Mouse (Mus musculus) forebrain, postnatal 0 days (tissue): ENCODE results near the gene Gja1. TPM values are rescaled to one million over a fixed set of nuclear protein-coding genes. Genes with fewer than 3 reads are reported as not detected.
A peak's percentile ranks its signal among the peaks of the same experiment; 100 is the strongest.

Source experiments
- ATAC-seq: fragments of 200-750 bp; cut with Nextera tagmentation; 2 replicates; pipeline ENCODE4 v1.8.0; 2017; ENCODE audit warnings: mild to moderate bottlenecking, moderate library complexity
- DNase-seq: peaks from one replicate; pipeline ENCODE4 v3.0.0-alpha.2; 2015
- H3K27ac ChIP-seq: fragments of 300-500 bp; sonication (generic); 2 replicates; pipeline ENCODE4 v1.5.1; 2014; ENCODE audit warnings: low read depth, mild to moderate bottlenecking, antibody characterized with exemption, low read length, moderate library complexity, mixed read lengths
- H3K27me3 ChIP-seq: fragments of 300-500 bp; sonication (generic); 2 replicates; pipeline ENCODE4 v1.6.1; 2014; ENCODE audit warnings: mild to moderate bottlenecking, low read length, mixed read lengths; ENCODE audit not compliant: insufficient read depth
- H3K36me3 ChIP-seq: fragments of 300-500 bp; sonication (generic); 2 replicates; pipeline ENCODE4 v1.6.1; 2014; ENCODE audit warnings: mild to moderate bottlenecking, moderate library complexity; ENCODE audit not compliant: insufficient read depth
- H3K4me1 ChIP-seq: fragments of 300-500 bp; sonication (generic); 2 replicates; pipeline ENCODE4 v1.6.1; 2014; ENCODE audit warnings: antibody characterized with exemption; ENCODE audit not compliant: insufficient read depth
- H3K4me2 ChIP-seq: fragments of 300-500 bp; sonication (generic); 2 replicates; pipeline ENCODE4 v1.6.1; 2014; ENCODE audit warnings: low read depth, mild to moderate bottlenecking, moderate library complexity
- H3K4me3 ChIP-seq: fragments of 300-500 bp; sonication (generic); 2 replicates; pipeline ENCODE4 v1.5.1; 2014; ENCODE audit warnings: low read depth, low read length, mixed read lengths
- H3K9ac ChIP-seq: fragments of 300-500 bp; sonication (generic); 2 replicates; pipeline ENCODE4 v1.6.1; 2014; ENCODE audit warnings: mild to moderate bottlenecking
- H3K9me3 ChIP-seq: fragments of 300-500 bp; sonication (generic); 2 replicates; pipeline ENCODE4 v1.6.1; 2016; ENCODE audit warnings: low read length
- CTCF ChIP-seq: sonication (generic); IDR thresholded peaks from 2 replicates; pipeline ENCODE4 v1.5.1; 2016; ENCODE audit warnings: antibody characterized with exemption, control low read depth, low read depth
- WGBS: fragments of 180-500 bp; shearing (Covaris S2); extraction: QIAGEN DNeasy Blood & Tissue Kit; methylation state at CpG from one replicate; pipeline ENCODE4 v1.1.7; 2014; 5-methylcytosine and 5-hydroxymethylcytosine counted together
- polyA plus RNA-seq: library from polyadenylated mRNA; unstranded; fragments of >200 nt; fragmentation: Nextera tagmentation; extraction: Ambion mirVana; gene quantifications from 2 replicates; pipeline ENCODE4 v1.2.1, GENCODE M21; 2015
- total RNA-seq: library from RNA; depleted of rRNA; stranded (reverse); fragments of >200 nt; gene quantifications from 2 replicates; pipeline ENCODE4 v1.2.3, GENCODE M21; 2014

The Gja1 gene
- total and polyA plus RNA-seq, 2 experiments from 2014 or later = 53.0 to 113 TPM

- H3K9ac ChIP-seq = no peak overlapping the region
- H3K4me3 ChIP-seq = no peak overlapping the region
- no peaks in the 10 kb centered on the region for H3K9me3 ChIP-seq
- WGBS = 83% methylated on average over 15 of the region's 15 CpGs
- DNase-seq (no peak), ATAC-seq (no peak)
- no peak for TF ChIP-seq CTCF
- H3K27me3 ChIP-seq = no peaks in the 10 kb centered on the region
- no peaks in the 10 kb centered on the region for H3K36me3 ChIP-seq
- no peak overlapping the region for H3K4me2 ChIP-seq
- no peak overlapping the region for H3K27ac ChIP-seq
- H3K4me1 ChIP-seq = no peaks in the 10 kb centered on the region
Measured at GRCm38 (mm10) chr10:56425016-56425798, 48.1 kb downstream of the Gja1 start.

GRCm38 (mm10) chr10:56426369-56426768 lies 49.2 kb downstream of the Gja1 start:
- Histone ChIP-seq H3K27ac (no peak overlapping the region), H3K27me3 (no peaks in the 10 kb centered on the region), H3K4me2 (no peak overlapping the region), H3K9ac (no peak overlapping the region), H3K4me1 (no peaks in the 10 kb centered on the region), H3K36me3 (no peaks in the 10 kb centered on the region), H3K9me3 (no peaks in the 10 kb centered on the region), H3K4me3 (no peak overlapping the region)
- DNase-seq (no peak), ATAC-seq (no peak)
- TF ChIP-seq CTCF = no peak
- WGBS = 41% methylated on average over 4 of the region's 4 CpGs

GRCm38 (mm10) chr10:56427382-56427781 lies 50.3 kb downstream of the Gja1 start:
- no peak for TF ChIP-seq CTCF
- H3K36me3 ChIP-seq = no peaks in the 10 kb centered on the region
- H3K9ac ChIP-seq = no peak overlapping the region
- H3K9me3 ChIP-seq = no peaks in the 10 kb centered on the region
- 98% methylated on average over 2 of the region's 2 CpGs for WGBS
- H3K4me2 ChIP-seq = no peak overlapping the region
- no peak overlapping the region for H3K27ac ChIP-seq
- no peaks in the 10 kb centered on the region for H3K4me1 ChIP-seq
- H3K4me3 ChIP-seq = no peak overlapping the region
- H3K27me3 ChIP-seq = no peaks in the 10 kb centered on the region
- no peak for DNase-seq
- ATAC-seq = no peak

- ATAC-seq = no peak
- 89% methylated on average over 2 of the region's 2 CpGs for WGBS
- DNase-seq = no peak
- TF ChIP-seq CTCF = no peak
- Histone ChIP-seq H3K4me2 (no peak overlapping the region), H3K27me3 (no peaks in the 10 kb centered on the region), H3K36me3 (no peaks in the 10 kb centered on the region), H3K27ac (no peak overlapping the region), H3K4me3 (no peak overlapping the region), H3K9me3 (no peaks in the 10 kb centered on the region), H3K4me1 (no peaks in the 10 kb centered on the region), H3K9ac (no peak overlapping the region)
Measured at GRCm38 (mm10) chr10:56427827-56428226, 50.7 kb downstream of the Gja1 start.

- WGBS = 73% methylated on average over 5 of the region's 5 CpGs
- H3K27ac ChIP-seq = no peak overlapping the region
- no peak overlapping the region for H3K4me3 ChIP-seq
- TF ChIP-seq CTCF = no peak
- no peak for ATAC-seq
- no peak for DNase-seq
- no peaks in the 10 kb centered on the region for H3K27me3 ChIP-seq
- no peaks in the 10 kb centered on the region for H3K4me1 ChIP-seq
- no peaks in the 10 kb centered on the region for H3K9me3 ChIP-seq
- no peaks in the 10 kb centered on the region for H3K36me3 ChIP-seq
- H3K9ac ChIP-seq = no peak overlapping the region
- H3K4me2 ChIP-seq = no peak overlapping the region
Measured at GRCm38 (mm10) chr10:56429011-56429410, 51.9 kb downstream of the Gja1 start.

GRCm38 (mm10) chr10:56431600-56432389 lies 54.7 kb downstream of the Gja1 start:
- peak overlapping the region; percentile 55 for H3K4me2 ChIP-seq
- ATAC-seq (peak; percentile 80), DNase-seq (peak; percentile 49)
- TF ChIP-seq CTCF = no peak
- H3K27ac ChIP-seq = peak overlapping the region; percentile 15; the same call in 1 of the 2 replicates
- H3K27me3 ChIP-seq = no peaks in the 10 kb centered on the region
- 20% methylated on average over 23 of the region's 23 CpGs for WGBS
- H3K4me3 ChIP-seq = peak overlapping the region; percentile 31
- no peaks in the 10 kb centered on the region for H3K9me3 ChIP-seq
- H3K36me3 ChIP-seq = no peaks in the 10 kb centered on the region
- peak overlapping the region; percentile 40; the same call in 1 of the 2 replicates for H3K9ac ChIP-seq
- H3K4me1 ChIP-seq = no peaks in the 10 kb centered on the region

- Histone ChIP-seq H3K4me1 (no peaks in the 10 kb centered on the region), H3K9ac (no peak overlapping the region), H3K27me3 (no peaks in the 10 kb centered on the region), H3K27ac (no peak overlapping the region), H3K36me3 (no peaks in the 10 kb centered on the region), H3K4me2 (no peak overlapping the region; the same call in 1 of the 2 replicates), H3K4me3 (peak overlapping the region; percentile 31; the same call in 1 of the 2 replicates), H3K9me3 (no peaks in the 10 kb centered on the region)
- 79% methylated on average over 6 of the region's 6 CpGs for WGBS
- DNase-seq (peak; percentile 4), ATAC-seq (no peak)
- TF ChIP-seq CTCF = no peak
Measured at GRCm38 (mm10) chr10:56432390-56432709, 55.2 kb downstream of the Gja1 start.
